Mouse (Mus musculus): ENCODE measurements around the gene Cenpf. TPM values are rescaled to one million over a fixed set of nuclear protein-coding genes. Genes with fewer than 3 reads are reported as not detected.

Cenpf gene
- polyA plus RNA-seq, 1 experiment: 1.2 TPM

DNA sequence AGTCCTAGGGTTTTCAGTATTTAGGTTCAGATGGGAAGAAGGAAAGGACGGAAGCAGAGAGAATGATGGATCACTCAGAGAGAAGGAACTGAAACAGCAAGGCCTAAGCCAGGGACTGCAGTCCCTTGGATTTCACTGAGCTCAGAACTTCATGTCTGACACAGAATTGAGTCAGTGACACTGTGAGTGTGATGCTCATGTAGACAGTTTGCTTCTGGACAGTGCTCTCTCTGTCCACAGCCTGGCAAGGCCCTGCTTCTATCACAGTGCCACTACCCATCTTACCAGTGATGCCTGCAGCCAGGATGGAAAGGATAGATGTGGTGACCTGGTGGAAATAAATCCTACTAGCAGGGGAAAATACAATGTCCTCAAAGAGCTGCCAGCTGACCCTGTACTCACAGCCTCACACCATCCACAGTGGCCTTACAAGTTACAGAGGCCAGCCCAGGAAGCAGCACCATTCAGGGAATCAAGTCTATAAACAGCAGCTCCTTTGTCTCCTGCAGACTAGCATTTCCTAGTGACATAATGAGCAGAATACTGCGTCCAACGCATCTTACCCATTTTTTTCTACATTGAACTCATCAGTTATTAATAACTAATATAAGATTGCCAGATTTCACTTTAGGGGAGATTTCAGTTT lies 43.1 kb downstream of the Cenpf start:
- H3K27me3 ChIP-seq (replicated peaks): no peaks in the 10 kb centered on the region
- H3K4me3 ChIP-seq (replicated peaks): no peak overlapping the region
- no peaks in the 10 kb centered on the region for H3K9me3 ChIP-seq
- H3K4me1 ChIP-seq: no peaks in the 10 kb centered on the region
- TF ChIP-seq GATA1 (IDR thresholded peaks at IDR 0.05; ENCODE audit: borderline replicate concordance, low read length) (no peak), FLI1 (IDR thresholded peaks at IDR 0.05; ENCODE audit: low read length) (no peak)
- H3K36me3 ChIP-seq (replicated peaks; ENCODE audit: low read length): peaks cover 93% of the 10 kb centered on the region

DNA sequence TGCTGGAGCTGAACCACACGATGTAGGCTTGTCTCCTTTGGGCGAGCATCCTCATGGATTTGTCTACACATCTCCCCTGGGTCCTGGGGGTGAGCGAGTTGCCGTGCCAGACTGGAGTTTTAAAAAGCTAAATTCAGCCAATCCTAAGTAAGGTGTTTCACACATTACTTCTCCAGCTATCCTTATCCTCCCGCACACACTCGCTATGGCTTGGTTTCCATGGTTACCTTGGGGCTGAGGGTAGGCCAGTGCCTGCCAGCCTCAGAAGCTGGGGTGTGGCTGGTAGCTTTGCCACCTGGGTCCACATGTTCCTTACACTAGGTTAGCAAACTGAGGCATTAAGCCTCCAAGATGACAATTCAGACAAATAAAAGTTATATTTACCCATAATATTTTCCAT lies 48.3 kb downstream of the Cenpf start:
- no peak for TF ChIP-seq FLI1 (IDR thresholded peaks at IDR 0.05; ENCODE audit: low read length)
- TF ChIP-seq GATA1 (IDR thresholded peaks at IDR 0.05; ENCODE audit: borderline replicate concordance, low read length): no peak
- H3K36me3 ChIP-seq (replicated peaks; ENCODE audit: low read length): peaks cover 46% of the 10 kb centered on the region
- no peaks in the 10 kb centered on the region for H3K9me3 ChIP-seq
- peaks cover 4% of the 10 kb centered on the region; the same call in 1 of the 2 replicates for H3K4me1 ChIP-seq
- no peaks in the 10 kb centered on the region for H3K27me3 ChIP-seq (replicated peaks)
- H3K4me3 ChIP-seq (replicated peaks): no peak overlapping the region

DNA sequence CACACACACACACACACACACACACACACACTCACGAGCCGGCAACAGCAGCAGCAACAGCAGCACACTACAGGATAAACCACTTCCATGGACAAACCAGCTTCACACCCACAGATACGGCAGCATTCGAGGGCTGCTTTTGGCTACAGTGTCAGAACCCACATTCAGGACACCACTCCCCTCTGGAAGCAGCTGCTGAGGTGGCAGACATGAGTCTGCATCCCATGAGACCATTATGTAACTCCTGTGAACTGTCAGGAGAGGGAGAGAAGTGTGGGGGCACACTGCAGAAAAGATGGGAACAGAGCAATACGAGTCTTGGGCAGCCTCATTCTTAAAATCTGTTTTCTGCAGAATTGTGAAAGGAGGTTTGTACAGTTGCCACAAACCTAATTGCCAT lies 54.1 kb downstream of the Cenpf start:
- no peak overlapping the region for H3K4me3 ChIP-seq (replicated peaks)
- peaks cover 5% of the 10 kb centered on the region for H3K27me3 ChIP-seq (replicated peaks)
- no peaks in the 10 kb centered on the region for H3K36me3 ChIP-seq (replicated peaks; ENCODE audit: low read length)
- H3K9me3 ChIP-seq: no peaks in the 10 kb centered on the region
- peaks cover 4% of the 10 kb centered on the region; the same call in 1 of the 2 replicates for H3K4me1 ChIP-seq
- TF ChIP-seq GATA1 (IDR thresholded peaks at IDR 0.05; ENCODE audit: borderline replicate concordance, low read length) (no peak), FLI1 (IDR thresholded peaks at IDR 0.05; ENCODE audit: low read length) (no peak)

DNA sequence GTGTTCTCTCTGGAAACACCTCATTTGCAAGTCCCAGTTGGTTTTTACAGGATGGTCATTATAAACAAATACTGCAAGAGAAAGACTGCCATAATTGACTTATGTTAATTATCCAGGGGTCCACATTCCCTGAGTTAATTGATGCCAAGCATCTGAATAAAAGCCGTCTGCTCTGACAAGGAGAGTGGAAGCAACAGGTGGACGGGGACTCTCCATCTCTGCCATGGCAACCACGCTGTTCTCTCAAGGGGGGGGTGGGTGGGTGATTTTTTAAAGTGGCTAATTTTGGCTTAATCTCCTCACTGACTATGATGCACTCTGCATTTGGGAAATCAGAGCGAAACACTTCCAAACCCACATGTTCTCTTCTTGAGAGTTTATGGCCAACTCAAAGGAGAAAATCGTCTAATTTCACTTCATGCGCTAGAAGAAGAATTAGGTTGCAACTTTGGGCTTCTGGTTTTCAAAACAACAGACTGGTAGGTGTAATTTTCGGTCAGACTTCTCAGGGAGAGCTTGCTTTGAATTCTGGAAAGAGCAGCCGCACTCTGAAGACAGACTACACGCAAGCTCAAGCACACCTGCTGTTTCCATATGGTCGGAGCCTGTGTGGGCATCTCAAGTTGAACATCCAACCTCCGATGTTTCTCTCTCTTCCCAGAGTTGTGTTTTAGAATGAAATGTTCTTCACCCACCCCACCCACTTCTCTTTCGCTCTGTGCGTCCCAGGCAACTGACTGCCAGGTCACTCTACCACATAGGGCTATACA lies 55.8 kb downstream of the Cenpf start:
- no peak for TF ChIP-seq FLI1 (IDR thresholded peaks at IDR 0.05; ENCODE audit: low read length)
- TF ChIP-seq GATA1 (IDR thresholded peaks at IDR 0.05; ENCODE audit: borderline replicate concordance, low read length): no peak

DNA sequence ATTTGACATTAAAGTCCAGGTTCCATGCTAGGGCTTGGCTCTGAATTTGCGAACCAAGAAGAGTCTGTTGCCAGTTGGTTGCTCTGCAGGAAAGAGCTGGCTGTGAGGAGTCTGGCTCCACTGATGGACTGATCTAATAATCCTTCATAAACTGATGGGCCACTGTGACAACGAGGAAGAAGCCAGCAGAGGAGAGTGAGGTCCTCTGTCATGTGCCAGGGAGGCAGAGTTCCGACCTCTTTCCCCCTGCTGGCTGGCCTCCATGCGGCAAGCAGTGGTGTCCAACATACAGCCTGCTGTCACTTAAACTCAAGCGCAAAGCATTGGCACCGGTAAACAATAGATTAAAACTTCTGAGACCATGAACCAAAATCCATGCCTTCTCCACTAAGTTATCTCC lies 57.9 kb downstream of the Cenpf start:
- H3K4me3 ChIP-seq (replicated peaks): no peak overlapping the region
- H3K27me3 ChIP-seq (replicated peaks): peaks cover 5% of the 10 kb centered on the region
- no peaks in the 10 kb centered on the region for H3K9me3 ChIP-seq
- TF ChIP-seq GATA1 (IDR thresholded peaks at IDR 0.05; ENCODE audit: borderline replicate concordance, low read length) (no peak), FLI1 (IDR thresholded peaks at IDR 0.05; ENCODE audit: low read length) (no peak)
- H3K4me1 ChIP-seq: no peaks in the 10 kb centered on the region
- H3K36me3 ChIP-seq (replicated peaks; ENCODE audit: low read length): no peaks in the 10 kb centered on the region

More for the DNA sequence above, 55.8 kb downstream of the Cenpf start:
- Histone ChIP-seq H3K27me3 (replicated peaks) (peaks cover 5% of the 10 kb centered on the region), H3K4me3 (replicated peaks) (no peak overlapping the region), H3K36me3 (replicated peaks; ENCODE audit: low read length) (no peaks in the 10 kb centered on the region), H3K9me3 (no peaks in the 10 kb centered on the region), H3K4me1 (no peaks in the 10 kb centered on the region)

DNA sequence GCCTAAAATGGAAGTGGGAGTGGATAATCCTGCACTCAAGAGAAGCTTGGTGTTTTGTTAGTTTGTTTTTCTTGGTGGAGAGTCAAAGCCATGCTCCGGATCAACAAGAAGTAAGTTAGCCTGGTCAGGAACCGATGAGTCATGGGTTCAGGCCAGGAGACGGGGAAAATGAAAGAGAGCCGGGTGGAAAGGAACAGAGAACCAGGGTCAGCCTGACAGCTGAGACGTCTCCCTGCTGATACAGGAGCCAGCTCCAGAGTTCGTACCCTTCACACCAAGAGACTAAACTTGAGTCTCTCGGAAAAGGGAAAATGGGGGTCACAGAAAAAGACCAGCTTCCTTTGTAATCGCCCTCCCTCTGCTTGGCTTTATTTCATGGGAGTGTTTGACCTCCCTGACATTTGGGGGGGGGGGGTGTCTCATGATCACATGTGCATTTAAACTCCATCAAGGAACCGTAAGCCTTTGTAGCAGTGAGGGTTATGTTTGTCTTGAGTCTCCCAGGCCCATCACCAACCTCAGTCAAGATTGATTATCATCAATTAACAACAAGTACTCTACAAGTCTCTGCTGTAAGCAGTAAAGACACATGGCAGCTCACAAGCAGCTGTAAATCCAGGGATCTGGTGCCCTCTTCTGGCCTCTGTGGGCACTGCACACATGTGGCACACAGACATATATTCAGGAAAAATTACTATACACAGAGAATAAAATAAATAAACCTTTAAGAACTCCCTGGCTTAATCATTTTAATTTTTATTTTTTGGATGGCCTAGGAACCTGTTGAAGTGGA lies 59.7 kb downstream of the Cenpf start:
- TF ChIP-seq GATA1 (IDR thresholded peaks at IDR 0.05; ENCODE audit: borderline replicate concordance, low read length) (no peak), FLI1 (IDR thresholded peaks at IDR 0.05; ENCODE audit: low read length) (no peak)

DNA sequence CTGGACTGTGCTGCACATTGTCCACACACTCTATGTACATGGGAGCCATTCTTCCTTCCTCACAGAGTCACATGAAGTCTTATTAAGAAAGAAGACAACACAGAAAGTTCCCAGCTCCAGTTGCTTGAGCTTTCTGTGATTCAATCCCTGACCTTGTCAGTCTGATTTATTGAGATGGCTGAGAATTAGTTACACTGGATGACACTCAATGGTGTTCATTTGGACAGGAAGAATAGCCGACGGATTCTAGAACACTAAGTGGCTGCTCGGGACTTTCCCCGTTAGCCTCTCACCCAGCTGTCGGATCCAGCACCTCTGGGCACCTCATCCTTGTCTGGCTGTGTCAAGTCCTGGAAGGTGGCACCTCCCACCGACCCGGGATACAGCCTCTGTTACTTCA lies 63.1 kb downstream of the Cenpf start:
- no peak overlapping the region for H3K4me3 ChIP-seq (replicated peaks)
- no peaks in the 10 kb centered on the region for H3K27me3 ChIP-seq (replicated peaks)
- no peak for TF ChIP-seq GATA1 (IDR thresholded peaks at IDR 0.05; ENCODE audit: borderline replicate concordance, low read length)
- no peak for TF ChIP-seq FLI1 (IDR thresholded peaks at IDR 0.05; ENCODE audit: low read length)

More for the DNA sequence above, 59.7 kb downstream of the Cenpf start:
- peaks cover 3% of the 10 kb centered on the region for H3K27me3 ChIP-seq (replicated peaks)
- H3K36me3 ChIP-seq (replicated peaks; ENCODE audit: low read length): no peaks in the 10 kb centered on the region
- H3K4me1 ChIP-seq: no peaks in the 10 kb centered on the region
- no peak overlapping the region for H3K4me3 ChIP-seq (replicated peaks)
- peaks cover 6% of the 10 kb centered on the region for H3K9me3 ChIP-seq

DNA sequence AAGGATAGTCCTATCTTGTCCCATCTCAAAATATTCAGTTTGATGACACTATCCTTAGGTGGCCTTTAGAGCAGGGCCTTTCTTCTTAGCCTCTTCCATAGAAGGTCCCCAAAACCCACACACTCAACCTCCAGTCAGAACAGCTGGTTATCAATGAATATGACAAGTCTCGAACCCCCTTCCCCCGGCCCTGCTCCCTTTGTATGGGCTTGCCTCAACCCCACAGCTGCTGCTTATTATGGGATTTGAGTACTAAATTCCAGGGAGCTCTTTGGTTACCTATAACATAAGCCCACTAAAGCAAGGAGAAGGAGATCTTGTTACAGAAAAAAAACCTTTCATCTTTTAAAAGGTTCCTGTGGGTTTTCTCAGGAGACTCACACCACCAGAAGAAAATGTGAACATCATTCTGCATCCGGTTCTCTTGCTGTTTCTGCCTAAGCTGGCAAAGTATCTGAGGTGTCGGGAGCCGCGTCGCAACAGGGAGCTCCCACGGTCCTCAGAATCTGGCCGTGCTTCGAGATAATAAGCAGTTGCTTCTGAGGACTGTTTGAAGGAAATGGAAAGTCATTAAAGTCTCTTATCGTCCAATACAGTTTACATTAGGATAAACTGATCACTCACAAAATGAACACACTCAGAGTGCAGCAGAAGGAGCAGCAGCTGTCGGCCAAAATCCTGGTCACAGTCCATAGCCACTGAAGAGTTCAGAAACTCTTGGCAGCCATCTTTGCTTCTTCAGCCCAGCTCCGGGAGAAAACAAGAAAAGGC lies 68.7 kb downstream of the Cenpf start:
- H3K9me3 ChIP-seq: peaks cover 33% of the 10 kb centered on the region
- no peaks in the 10 kb centered on the region for H3K36me3 ChIP-seq (replicated peaks; ENCODE audit: low read length)
- H3K4me3 ChIP-seq (replicated peaks): no peak overlapping the region
- no peaks in the 10 kb centered on the region for H3K4me1 ChIP-seq
- H3K27me3 ChIP-seq (replicated peaks): no peaks in the 10 kb centered on the region
- TF ChIP-seq FLI1 (IDR thresholded peaks at IDR 0.05; ENCODE audit: low read length) (no peak), GATA1 (IDR thresholded peaks at IDR 0.05; ENCODE audit: borderline replicate concordance, low read length) (no peak)

More for the DNA sequence above, 63.1 kb downstream of the Cenpf start:
- no peaks in the 10 kb centered on the region for H3K4me1 ChIP-seq
- peaks cover 14% of the 10 kb centered on the region for H3K9me3 ChIP-seq
- no peaks in the 10 kb centered on the region for H3K36me3 ChIP-seq (replicated peaks; ENCODE audit: low read length)

DNA sequence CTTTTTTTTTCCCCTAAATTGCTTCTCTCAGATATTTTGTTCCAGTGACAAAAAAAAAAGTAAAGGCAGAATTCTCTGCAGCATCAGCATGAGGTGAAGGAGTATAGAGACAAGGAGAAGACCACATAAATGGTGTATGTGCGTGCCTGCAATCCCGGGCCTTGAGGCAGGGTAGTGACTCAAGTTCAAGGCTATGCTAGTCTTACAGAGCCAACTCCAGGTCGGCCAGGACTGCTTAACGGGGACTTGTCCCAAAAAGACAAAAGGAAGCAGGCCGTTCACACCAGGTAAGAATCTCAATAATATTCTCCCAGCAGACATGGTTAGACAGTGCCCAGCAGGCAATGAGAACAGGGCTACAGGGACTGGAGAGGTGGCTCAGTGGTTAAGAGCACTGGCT lies 70.5 kb downstream of the Cenpf start:
- H3K4me3 ChIP-seq (replicated peaks): no peak overlapping the region
- peaks cover 23% of the 10 kb centered on the region for H3K9me3 ChIP-seq
- H3K27me3 ChIP-seq (replicated peaks): no peaks in the 10 kb centered on the region
- H3K4me1 ChIP-seq: no peaks in the 10 kb centered on the region
- no peak for TF ChIP-seq GATA1 (IDR thresholded peaks at IDR 0.05; ENCODE audit: borderline replicate concordance, low read length)
- TF ChIP-seq FLI1 (IDR thresholded peaks at IDR 0.05; ENCODE audit: low read length): no peak
- no peaks in the 10 kb centered on the region for H3K36me3 ChIP-seq (replicated peaks; ENCODE audit: low read length)
